Mouse (Mus musculus) E14TG2a.4 (cell line): Measurements from ENCODE around the gene Cadm1.

Experiments used
- CTCF ChIP-seq: conservative IDR thresholded peaks from 2 replicates; pipeline ENCODE4 v1.5.1; 2014; ENCODE audit warnings: low read length
- POU5F1 ChIP-seq: IDR thresholded peaks from 2 replicates; pipeline ENCODE4 v1.6.1; 2014; ENCODE audit warnings: low read length, borderline replicate concordance

DNA sequence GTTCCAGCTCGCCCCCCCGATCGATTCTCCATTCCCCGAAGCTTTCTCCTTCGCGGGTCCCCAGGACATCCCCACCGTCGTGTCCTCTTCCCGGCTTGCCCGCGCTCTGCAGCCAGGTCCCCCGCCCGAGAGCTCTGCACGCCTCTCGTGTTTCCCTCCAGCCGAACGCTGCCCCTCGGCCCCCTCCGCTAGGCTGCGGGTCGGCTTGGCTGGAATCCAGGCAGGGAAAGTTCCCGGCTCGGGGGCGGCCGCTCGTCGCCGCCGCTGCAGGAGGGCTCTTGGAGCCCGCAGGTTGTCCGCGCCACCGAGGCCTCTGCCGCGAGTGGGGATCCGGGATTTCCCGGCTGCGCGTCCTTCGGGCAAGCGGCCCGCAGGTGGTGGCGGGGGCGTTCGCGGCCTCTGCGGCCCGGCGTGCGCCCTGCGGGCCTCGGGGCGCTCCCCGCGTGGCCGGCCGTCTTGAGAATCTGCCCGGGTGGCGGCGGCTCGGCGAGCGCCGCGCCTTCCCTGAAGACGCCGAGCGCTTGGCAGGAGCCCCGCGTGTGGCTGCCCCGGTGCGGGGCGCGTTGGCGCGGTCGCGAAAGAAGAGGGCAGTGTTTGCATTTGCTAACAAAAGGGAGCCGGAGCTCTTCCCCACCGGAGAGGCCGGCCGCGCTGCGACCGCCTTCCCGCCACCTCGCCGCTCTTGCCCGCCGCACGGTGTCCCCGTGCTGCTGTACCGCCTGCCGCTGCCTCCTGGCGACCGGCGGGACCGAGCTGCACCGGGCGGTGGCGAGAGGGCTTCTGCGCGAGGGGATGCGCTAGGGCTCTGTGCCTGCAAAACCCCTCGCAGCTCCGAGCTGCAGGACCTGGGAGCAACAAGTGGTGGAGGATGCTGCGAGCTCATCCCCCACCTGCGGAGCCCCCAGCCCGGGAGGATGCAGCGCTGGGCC is 1.2 kb downstream of the Cadm1 start:
- TF ChIP-seq CTCF (no peak), POU5F1 (no peak)
